Comparison of ENCODE assay signal across 8 mouse cellular contexts in genomic region chr10:83161656-83162365, GRCm38 (mm10).
A peak's percentile ranks its signal among the peaks of the same experiment; 100 is the strongest.
DNase-seq lines count a peak whose midpoint lies in the region; ATAC-seq and TF ChIP-seq lines count a peak whose summit lies in the region.

No protein-coding gene starts in this region.

- 0 out of 2 replicates have a peak, but pooled peaks cover 17% of the 10 kb centered on the region for H3K4me1 ChIP-seq in hindbrain, postnatal 0 days (ENCODE audit: insufficient read depth, low read length)
- peaks cover 7% of the 10 kb centered on the region; the same call in 1 of the 2 replicates for H3K4me1 ChIP-seq in lung, embryonic 14.5 days (ENCODE audit: insufficient read depth)

- no peaks in the 10 kb centered on the region for H3K27me3 ChIP-seq in hindbrain, postnatal 0 days (ENCODE audit: insufficient read depth, low read length)
- no peaks in the 10 kb centered on the region for H3K27me3 ChIP-seq in lung, embryonic 14.5 days (ENCODE audit: insufficient read depth, low read length)

- no peak overlapping the region for H3K4me3 ChIP-seq in hindbrain, postnatal 0 days (ENCODE audit: low read length)
- H3K4me3 ChIP-seq in lung, embryonic 14.5 days (ENCODE audit: low read depth, low read length) = no peak overlapping the region

- peak; percentile 79 for ATAC-seq in hindbrain, postnatal 0 days
- ATAC-seq in lung, embryonic 14.5 days (ENCODE audit: insufficient read depth) = peak; percentile 58
- ATAC-seq in erythroblast, adult 5-6 weeks (replicated peaks; ENCODE audit: low FRiP score, poor library complexity, severe bottlenecking) = no peak

- TF ChIP-seq CTCF in hindbrain, postnatal 0 days (IDR thresholded peaks at IDR 0.05; ENCODE audit: low read depth) = 0 out of 2 replicates have a peak, but pooled peaks have one; percentile 3
- no peak for TF ChIP-seq CTCF in lung, embryonic 14.5 days (IDR thresholded peaks at IDR 0.05; ENCODE audit: low read depth)

- H3K4me2 ChIP-seq in hindbrain, postnatal 0 days (ENCODE audit: low read depth, low read length) = no peak overlapping the region
- no peak overlapping the region for H3K4me2 ChIP-seq in lung, embryonic 14.5 days

- H3K9me3 ChIP-seq in hindbrain, postnatal 0 days (ENCODE audit: low read length) = no peaks in the 10 kb centered on the region
- no peaks in the 10 kb centered on the region for H3K9me3 ChIP-seq in lung, embryonic 14.5 days (ENCODE audit: low read depth, low read length)

- 54% methylated on average over 10 of the region's 10 CpGs for WGBS in hindbrain, postnatal 0 days
- 45% methylated on average over 10 of the region's 10 CpGs for WGBS in lung, embryonic 14.5 days

- DNase-seq in testis, postnatal 10 days (ENCODE audit: low spot score) = peak; percentile 62
- no peak for DNase-seq in testis, postnatal 14 days (ENCODE audit: low spot score)
- DNase-seq in cerebellum, adult 9-10 months = peak; percentile 89
- peak; percentile 72 for DNase-seq in gastrocnemius, postnatal 10 days
- DNase-seq in hindbrain, postnatal 0 days (ENCODE audit: low spot score) = peak; percentile 83
- DNase-seq in lung, embryonic 14.5 days = peak; percentile 69
- DNase-seq in right cerebral cortex, postnatal 14 days = peak; percentile 48

- H3K9ac ChIP-seq in hindbrain, postnatal 0 days (replicated peaks; ENCODE audit: low read length) = no peak overlapping the region
- no peak overlapping the region for H3K9ac ChIP-seq in lung, embryonic 14.5 days

- H3K36me3 ChIP-seq in hindbrain, postnatal 0 days (ENCODE audit: insufficient read depth, low read length) = no peaks in the 10 kb centered on the region
- no peaks in the 10 kb centered on the region for H3K36me3 ChIP-seq in lung, embryonic 14.5 days (ENCODE audit: insufficient read depth)

- no peak overlapping the region for H3K27ac ChIP-seq in hindbrain, postnatal 0 days
- H3K27ac ChIP-seq in lung, embryonic 14.5 days (ENCODE audit: low read depth) = no peak overlapping the region
